Mouse (Mus musculus) megakaryocyte, embryonic 14.5 days (primary cell): ENCODE data around the gene Actr8.

Experiments
- FLI1 ChIP-seq: IDR thresholded peaks from 2 replicates; pipeline ENCODE4 v1.6.1; 2012; ENCODE audit warnings: low read length, inconsistent platforms, mixed read lengths
- GATA1 ChIP-seq: IDR thresholded peaks from 3 replicates; pipeline ENCODE4 v1.6.1; 2012; ENCODE audit warnings: mixed read lengths, low read length, inconsistent platforms, borderline replicate concordance

- no peak for TF ChIP-seq GATA1
- TF ChIP-seq FLI1: peak; percentile 95
Measured at GRCm38 (mm10) chr14:29968075-29968821, 9.9 kb upstream of the Actr8 start, which contains the start of gene Selenok.
